Mouse (Mus musculus): Measurements from ENCODE around the gene Gfpt2.

DNA sequence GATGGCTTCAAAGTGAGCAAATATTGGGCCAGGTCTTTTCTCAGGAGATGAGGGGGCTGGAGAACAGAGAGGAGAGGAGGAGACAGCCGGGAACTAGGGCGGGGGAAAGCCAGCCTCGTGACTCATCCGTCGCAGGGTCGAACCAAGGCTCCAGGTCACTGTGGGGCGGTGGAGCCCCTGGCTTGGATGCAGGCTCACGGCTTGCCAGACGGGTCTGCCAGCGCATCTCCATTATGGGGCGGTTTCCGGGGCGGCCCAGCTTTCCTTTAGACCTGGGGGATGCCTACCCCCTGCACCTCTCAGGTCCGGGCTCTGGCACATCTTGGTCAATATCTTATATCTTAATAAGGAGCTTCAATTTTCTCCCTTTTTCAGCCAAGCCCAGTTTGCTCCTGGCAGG is 847 bp upstream of the Gfpt2 start:
- no peak for TF ChIP-seq POLR2A (IDR thresholded peaks at IDR 0.05; ENCODE audit: low read depth, low read length)
- no peak for TF ChIP-seq CTCF (conservative IDR thresholded peaks at IDR 0.05 in 1 of 2, IDR thresholded peaks at IDR 0.05 in 1 of 2; ENCODE audit: low read depth in 2 of 2, low read length in 2 of 2)
- no peak for TF ChIP-seq TBP (conservative IDR thresholded peaks at IDR 0.05; ENCODE audit: low read depth, low read length)
- TF ChIP-seq ZC3H11A (IDR thresholded peaks at IDR 0.05; ENCODE audit: low read depth, low read length), result no peak
- TF ChIP-seq NELFE (IDR thresholded peaks at IDR 0.05; ENCODE audit: low read depth, low read length), result no peak
- no peak for TF ChIP-seq NRF1 (IDR thresholded peaks at IDR 0.05; ENCODE audit: low read depth, low read length)
- TF ChIP-seq ETS1 (conservative IDR thresholded peaks at IDR 0.05; ENCODE audit: low read depth, low read length), result no peak
- TF ChIP-seq EP300 (IDR thresholded peaks at IDR 0.05; ENCODE audit: low read length), result no peak
- TF ChIP-seq HCFC1 (IDR thresholded peaks at IDR 0.05; ENCODE audit: low read depth, low read length), result no peak
- TF ChIP-seq SIN3A (IDR thresholded peaks at IDR 0.05; ENCODE audit: low read length), result no peak
- no peak for TF ChIP-seq MYC (IDR thresholded peaks at IDR 0.05; ENCODE audit: low read depth, low read length)
- no peak for TF ChIP-seq SMC3 (IDR thresholded peaks at IDR 0.05; ENCODE audit: low read depth, low read length)
- no peak for TF ChIP-seq TCF12 (IDR thresholded peaks at IDR 0.05; ENCODE audit: low read depth, low read length)

Data from CH12.LX (cell line).